Mouse (Mus musculus) gastrocnemius, postnatal 25 days (tissue): ENCODE results near the gene Eps8. TPM values are rescaled to one million over a fixed set of nuclear protein-coding genes. Genes with fewer than 3 reads are reported as not detected.
A peak's percentile ranks its signal among the peaks of the same experiment; 100 is the strongest.

Source experiments
- DNase-seq: peaks from one replicate; pipeline ENCODE4 v3.0.0; 2022
- total RNA-seq, 2 experiments: library from RNA; stranded (reverse); gene quantifications; 1 replicate in 1 of 2; 2 replicates in 1 of 2; pipeline ENCODE4 v1.2.3; 2021

Gene Eps8
- total RNA-seq, 2 experiments from 2014 or later: 4.7 to 6.0 TPM

GRCm38 (mm10) chr6:137613903-137614302 is 40.8 kb downstream of the Eps8 start:
- DNase-seq: peak; percentile 9

GRCm38 (mm10) chr6:137612071-137612547 is 42.6 kb downstream of the Eps8 start:
- no peak for DNase-seq

- no peak for DNase-seq
These were observed 46.3 kb downstream of the Eps8 start for GRCm38 (mm10) chr6:137608160-137608930.

- no peak for DNase-seq
These were observed 48.1 kb downstream of the Eps8 start for GRCm38 (mm10) chr6:137606541-137606940.

- DNase-seq: no peak
These were observed 50.0 kb downstream of the Eps8 start for GRCm38 (mm10) chr6:137604417-137605248.

GRCm38 (mm10) chr6:137598306-137598705 is 56.4 kb downstream of the Eps8 start:
- DNase-seq: no peak

- no peak for DNase-seq
These were observed 57.1 kb downstream of the Eps8 start for GRCm38 (mm10) chr6:137597442-137598058.

GRCm38 (mm10) chr6:137592582-137592981 is 62.1 kb downstream of the Eps8 start:
- DNase-seq: no peak

GRCm38 (mm10) chr6:137589245-137589618 is 65.4 kb downstream of the Eps8 start:
- DNase-seq: no peak

- no peak for DNase-seq
These were observed 66.0 kb downstream of the Eps8 start for GRCm38 (mm10) chr6:137588481-137589244.

- DNase-seq: no peak
These were observed 66.8 kb downstream of the Eps8 start for GRCm38 (mm10) chr6:137587866-137588265.

GRCm38 (mm10) chr6:137585229-137585628 is 69.4 kb downstream of the Eps8 start:
- no peak for DNase-seq

- DNase-seq: no peak
These were observed 71.6 kb downstream of the Eps8 start for GRCm38 (mm10) chr6:137583056-137583455.

GRCm38 (mm10) chr6:137582207-137582889 is 72.3 kb downstream of the Eps8 start:
- DNase-seq: no peak

- no peak for DNase-seq
These were observed 73.2 kb downstream of the Eps8 start for GRCm38 (mm10) chr6:137581331-137582010.

GRCm38 (mm10) chr6:137580503-137580902 is 74.2 kb downstream of the Eps8 start:
- DNase-seq: no peak

GRCm38 (mm10) chr6:137576670-137577371 is 77.9 kb downstream of the Eps8 start:
- DNase-seq: no peak

- no peak for DNase-seq
These were observed 78.6 kb downstream of the Eps8 start for GRCm38 (mm10) chr6:137576091-137576490.

GRCm38 (mm10) chr6:137573897-137574296 is 80.8 kb downstream of the Eps8 start:
- no peak for DNase-seq

GRCm38 (mm10) chr6:137570718-137571131 is 84.0 kb downstream of the Eps8 start:
- no peak for DNase-seq
